Mouse (Mus musculus) C2C12 (cell line): ENCODE results near the gene Pipox. TPM values are rescaled to one million over a fixed set of nuclear protein-coding genes. Genes with fewer than 3 reads are reported as not detected.

ENCODE experiments used
- H3K27me3 ChIP-seq: one replicate; pipeline ENCODE4 v1.6.1; 2011; ENCODE audit not compliant: control insufficient read depth, insufficient read depth, insufficient read length
- H3K36me3 ChIP-seq: one replicate; pipeline ENCODE4 v1.6.1; 2011; ENCODE audit not compliant: control insufficient read depth, insufficient read depth
- H3K4me3 ChIP-seq: one replicate; pipeline ENCODE4 v1.5.1; 2011; ENCODE audit warnings: mild to moderate bottlenecking, control low read depth; ENCODE audit not compliant: poor library complexity, insufficient read depth, severe bottlenecking
- H3K79me2 ChIP-seq: one replicate; pipeline ENCODE4 v1.6.1; 2011; ENCODE audit not compliant: control insufficient read depth, insufficient read depth
- H3K79me3 ChIP-seq: one replicate; pipeline ENCODE4 v1.6.1; 2011; ENCODE audit warnings: low read depth, control low read depth
- H3ac ChIP-seq: one replicate; pipeline ENCODE3; 2011; ENCODE audit warnings: low read depth; ENCODE audit not compliant: control insufficient read depth, insufficient read length
- CEBPB ChIP-seq: IDR thresholded peaks from one replicate; pipeline ENCODE4 v1.6.1; 2011; ENCODE audit warnings: low read depth, mild to moderate bottlenecking, control low read depth, moderate library complexity
- CTCF ChIP-seq: IDR thresholded peaks from one replicate; pipeline ENCODE4 v1.5.1; 2011; ENCODE audit not compliant: control insufficient read depth, insufficient read depth, insufficient read length
- FOSL1 ChIP-seq: IDR thresholded peaks from one replicate; pipeline ENCODE4 v1.8.0; 2011; ENCODE audit warnings: mild to moderate bottlenecking, low read length; ENCODE audit not compliant: poor library complexity, insufficient read depth, severe bottlenecking
- MAX ChIP-seq: IDR thresholded peaks from one replicate; pipeline ENCODE4 v1.6.1; 2011; ENCODE audit warnings: mild to moderate bottlenecking, control low read depth
- MYOD1 ChIP-seq: IDR thresholded peaks from one replicate; pipeline ENCODE4 v1.6.1; 2011; ENCODE audit warnings: low read depth; ENCODE audit not compliant: control insufficient read depth, insufficient read length
- MYOG ChIP-seq: IDR thresholded peaks from one replicate; pipeline ENCODE4 v1.6.1; 2011; ENCODE audit not compliant: control insufficient read depth, insufficient read length; ENCODE audit errors: extremely low read depth
- USF1 ChIP-seq: IDR thresholded peaks from one replicate; pipeline ENCODE4 v1.6.1; 2011; ENCODE audit warnings: low read depth, mild to moderate bottlenecking, control low read depth, moderate library complexity
- polyA plus RNA-seq: library from polyadenylated mRNA; unstranded; fragments of >200 nt; fragmentation: generic; extraction: Trizol; gene quantifications from one replicate; pipeline ENCODE4 v1.2.1, GENCODE M21; 2012; ENCODE audit warnings: missing spikeins

The Pipox gene
- polyA plus RNA-seq, 1 experiment: not detected

DNA sequence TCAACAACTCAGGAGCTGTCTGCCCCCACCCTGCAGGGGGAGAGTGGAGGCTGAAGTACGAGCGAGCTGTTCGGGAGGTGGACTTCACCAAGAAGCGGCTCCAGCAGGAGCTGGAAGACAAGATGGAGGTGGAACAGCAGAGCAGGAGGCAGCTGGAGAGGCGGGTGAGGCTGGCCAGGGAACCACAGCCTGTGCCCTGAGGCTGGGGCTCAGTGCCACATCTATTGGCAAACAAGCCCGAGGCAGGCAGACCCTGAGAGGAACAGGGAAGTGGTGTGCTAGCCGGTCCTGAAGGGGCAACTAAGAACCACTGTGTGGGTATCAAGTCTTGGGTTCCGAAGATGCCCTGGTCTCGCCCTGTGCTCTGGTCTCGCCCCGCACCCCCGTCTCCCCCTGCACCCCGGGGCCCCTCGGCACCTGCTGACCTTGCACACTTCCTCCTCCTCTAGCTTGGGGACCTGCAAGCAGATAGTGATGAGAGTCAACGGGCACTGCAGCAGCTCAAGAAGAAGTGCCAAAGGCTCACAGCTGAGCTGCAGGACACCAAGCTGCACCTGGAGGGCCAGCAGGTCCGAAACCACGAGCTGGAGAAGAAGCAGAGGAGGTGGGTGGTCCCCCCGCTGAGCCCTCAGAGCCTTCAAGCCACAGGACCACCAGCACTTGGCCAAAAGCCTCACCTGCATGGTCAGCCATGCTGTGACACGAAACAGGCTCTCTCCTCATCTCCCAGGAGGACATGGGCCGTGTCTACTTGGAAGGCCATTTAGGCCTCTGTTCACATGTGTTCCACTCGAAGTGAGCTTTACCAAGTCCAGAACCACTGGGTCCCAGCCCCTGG lies 50.6 kb downstream of the Pipox start:
- H3K36me3 ChIP-seq: peaks cover 84% of the 10 kb centered on the region
- H3K27me3 ChIP-seq: no peaks in the 10 kb centered on the region
- no peak for TF ChIP-seq CTCF

GRCm38 (mm10) chr11:77840523-77841245 lies 53.2 kb downstream of the Pipox start:
- no peak overlapping the region for H3K4me3 ChIP-seq

More for the DNA sequence above, 50.6 kb downstream of the Pipox start:
- Histone ChIP-seq H3K79me2 (no peaks in the 10 kb centered on the region), H3K79me3 (no peaks in the 10 kb centered on the region), H3K4me3 (no peak overlapping the region), H3ac (no peak overlapping the region)

GRCm38 (mm10) chr11:77837856-77838255 lies 56.0 kb downstream of the Pipox start:
- Histone ChIP-seq H3K36me3 (peaks cover 71% of the 10 kb centered on the region), H3K27me3 (no peaks in the 10 kb centered on the region), H3K79me3 (no peaks in the 10 kb centered on the region), H3K4me3 (no peak overlapping the region), H3ac (no peak overlapping the region), H3K79me2 (no peaks in the 10 kb centered on the region)
- TF ChIP-seq MAX (no peak), USF1 (no peak), FOSL1 (no peak), MYOG (no peak), CEBPB (no peak), CTCF (no peak), MYOD1 (no peak)

More at GRCm38 (mm10) chr11:77840523-77841245, 53.2 kb downstream of the Pipox start:
- TF ChIP-seq MAX (no peak), USF1 (no peak), CTCF (no peak), CEBPB (no peak), MYOG (no peak), FOSL1 (no peak), MYOD1 (no peak)
- H3ac ChIP-seq: no peak overlapping the region
- H3K79me3 ChIP-seq: no peaks in the 10 kb centered on the region
- no peaks in the 10 kb centered on the region for H3K27me3 ChIP-seq
- peaks cover 75% of the 10 kb centered on the region for H3K36me3 ChIP-seq
- no peaks in the 10 kb centered on the region for H3K79me2 ChIP-seq

DNA sequence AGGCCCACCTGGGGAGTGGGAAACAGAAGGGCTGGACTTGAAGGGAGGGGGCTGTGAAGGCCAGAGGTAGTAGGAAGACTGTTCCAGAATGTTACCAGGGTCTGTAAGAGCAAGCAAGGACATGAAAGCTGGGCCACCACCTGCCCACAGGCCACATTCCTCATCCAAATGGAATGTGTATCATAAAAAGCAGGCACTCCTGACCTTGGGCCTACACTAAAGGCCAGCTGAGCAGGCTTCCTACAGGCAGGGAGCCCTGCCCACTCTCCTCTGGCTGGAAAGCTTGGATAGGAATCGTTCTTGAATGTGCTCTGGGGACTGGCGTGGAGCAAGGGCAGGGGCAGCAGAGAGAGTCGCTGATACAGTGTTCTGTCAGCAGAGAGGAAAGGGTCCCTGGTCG lies 57.1 kb downstream of the Pipox start:
- TF ChIP-seq MYOD1 (peak; percentile 26), MAX (no peak)
- Histone ChIP-seq H3K79me3 (no peaks in the 10 kb centered on the region), H3K27me3 (no peaks in the 10 kb centered on the region), H3K79me2 (no peaks in the 10 kb centered on the region), H3ac (no peak overlapping the region), H3K36me3 (peaks cover 70% of the 10 kb centered on the region), H3K4me3 (no peak overlapping the region)

- H3K4me3 ChIP-seq: no peak overlapping the region
- TF ChIP-seq CTCF: no peak
- TF ChIP-seq MYOG: no peak
- TF ChIP-seq MAX: no peak
- TF ChIP-seq CEBPB: no peak
- TF ChIP-seq MYOD1: no peak
- TF ChIP-seq USF1: no peak
- no peak for TF ChIP-seq FOSL1
- H3K79me2 ChIP-seq: no peaks in the 10 kb centered on the region
- H3K79me3 ChIP-seq: no peaks in the 10 kb centered on the region
- no peaks in the 10 kb centered on the region for H3K27me3 ChIP-seq
- peaks cover 66% of the 10 kb centered on the region for H3K36me3 ChIP-seq
- no peak overlapping the region for H3ac ChIP-seq
Observed at GRCm38 (mm10) chr11:77836290-77836689, 57.6 kb downstream of the Pipox start.

DNA sequence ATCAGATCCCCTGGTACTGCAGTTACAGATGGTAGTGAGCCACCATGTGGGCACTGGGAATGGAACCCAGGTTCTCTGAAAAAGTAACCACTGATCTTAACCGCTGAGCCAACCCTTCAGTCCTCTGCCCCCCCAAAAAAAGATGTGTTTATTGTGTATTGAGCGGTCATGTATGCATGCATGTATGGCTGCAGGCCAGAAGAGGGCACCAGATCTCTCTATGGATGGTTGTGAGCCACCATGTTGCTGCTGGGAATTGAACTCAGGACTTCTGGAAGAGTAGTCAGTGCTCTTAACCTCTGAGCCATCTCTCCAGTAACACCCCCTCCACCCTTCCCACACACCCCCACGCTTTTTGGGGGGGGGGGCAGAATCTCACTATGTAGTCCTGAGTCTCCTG lies 58.8 kb downstream of the Pipox start:
- TF ChIP-seq MAX: no peak
- no peak for TF ChIP-seq USF1
- Histone ChIP-seq H3K36me3 (peaks cover 67% of the 10 kb centered on the region), H3K27me3 (no peaks in the 10 kb centered on the region), H3K4me3 (no peak overlapping the region), H3K79me2 (no peaks in the 10 kb centered on the region), H3ac (no peak overlapping the region), H3K79me3 (no peaks in the 10 kb centered on the region)
